Mouse (Mus musculus): ENCODE measurements around the gene Hsd11b1. TPM values are rescaled to one million over a fixed set of nuclear protein-coding genes. Genes with fewer than 3 reads are reported as not detected.

The Hsd11b1 gene
- total and polyA plus RNA-seq, 3 experiments = not detected

- H3K79me2 ChIP-seq (ENCODE audit: control insufficient read depth, insufficient read depth, low read length, poor library complexity) = no peaks in the 10 kb centered on the region
- H3K27me3 ChIP-seq (ENCODE audit: control insufficient read depth in 1 of 2, insufficient read depth in 2 of 2, low read length in 2 of 2) = no peaks in the 10 kb centered on the region
- no peaks in the 10 kb centered on the region for H3K4me1 ChIP-seq (ENCODE audit: control insufficient read depth in 1 of 2, insufficient read depth in 2 of 2, low read length in 2 of 2)
- DNase-seq (ENCODE audit: low read depth, low spot score) = no peak
- H3K36me3 ChIP-seq (ENCODE audit: control insufficient read depth in 1 of 2, insufficient read depth in 2 of 2, low read length in 2 of 2) = no peaks in the 10 kb centered on the region
- H3K4me3 ChIP-seq (ENCODE audit: control insufficient read depth in 1 of 2, insufficient read depth in 1 of 2, low read depth in 2 of 2, low read length in 2 of 2) = no peak overlapping the region
- no peaks in the 10 kb centered on the region for H3K9me3 ChIP-seq (replicated peaks; ENCODE audit: insufficient read depth, low read length)
- no peak overlapping the region for H3K27ac ChIP-seq (ENCODE audit: control insufficient read depth, low read depth, low read length)
- H3K9ac ChIP-seq (ENCODE audit: control insufficient read depth, low read depth, low read length, poor library complexity, severe bottlenecking) = no peak overlapping the region
- TF ChIP-seq NRF1 (IDR thresholded peaks at IDR 0.05; ENCODE audit: insufficient read depth, low read depth, low read length, poor library complexity, severe bottlenecking) = no peak
- no peak for TF ChIP-seq TAL1 (IDR thresholded peaks at IDR 0.05; ENCODE audit: low read length)
- TF ChIP-seq TBP (IDR thresholded peaks at IDR 0.05; ENCODE audit: low read depth, low read length) = no peak
- TF ChIP-seq HCFC1 (IDR thresholded peaks at IDR 0.05; ENCODE audit: low read depth, low read length) = no peak
Observed at GRCm38 (mm10) chr1:193309785-193310518, 46.1 kb upstream of the Hsd11b1 start.

GRCm38 (mm10) chr1:193306832-193307231 is 43.0 kb upstream of the Hsd11b1 start:
- Histone ChIP-seq H3K27ac (ENCODE audit: control insufficient read depth, low read depth, low read length) (no peak overlapping the region), H3K4me3 (ENCODE audit: control insufficient read depth in 1 of 2, insufficient read depth in 1 of 2, low read depth in 2 of 2, low read length in 2 of 2) (no peak overlapping the region), H3K9ac (ENCODE audit: control insufficient read depth, low read depth, low read length, poor library complexity, severe bottlenecking) (no peak overlapping the region), H3K27me3 (ENCODE audit: control insufficient read depth in 1 of 2, insufficient read depth in 2 of 2, low read length in 2 of 2) (no peaks in the 10 kb centered on the region), H3K4me1 (ENCODE audit: control insufficient read depth in 1 of 2, insufficient read depth in 2 of 2, low read length in 2 of 2) (no peaks in the 10 kb centered on the region), H3K79me2 (ENCODE audit: control insufficient read depth, insufficient read depth, low read length, poor library complexity) (no peaks in the 10 kb centered on the region), H3K9me3 (replicated peaks; ENCODE audit: insufficient read depth, low read length) (no peaks in the 10 kb centered on the region), H3K36me3 (ENCODE audit: control insufficient read depth in 1 of 2, insufficient read depth in 2 of 2, low read length in 2 of 2) (no peaks in the 10 kb centered on the region)
- DNase-seq (ENCODE audit: low read depth, low spot score) = no peak
- TF ChIP-seq MXI1 (IDR thresholded peaks at IDR 0.05; ENCODE audit: low read depth, low read length) (no peak), TCF12 (IDR thresholded peaks at IDR 0.05; ENCODE audit: low read depth, low read length) (no peak), MYC (IDR thresholded peaks at IDR 0.05; ENCODE audit: low read depth, low read length) (no peak), CHD1 (IDR thresholded peaks at IDR 0.05; ENCODE audit: low read depth, low read length) (no peak), HCFC1 (IDR thresholded peaks at IDR 0.05; ENCODE audit: low read depth, low read length) (no peak), ZNF384 (IDR thresholded peaks at IDR 0.05; ENCODE audit: low read depth, low read length) (no peak), GABPA (IDR thresholded peaks at IDR 0.05; ENCODE audit: low read depth, low read length) (no peak), SMC3 (IDR thresholded peaks at IDR 0.05; ENCODE audit: low read depth, low read length) (no peak), E2F4 (IDR thresholded peaks at IDR 0.05; ENCODE audit: borderline replicate concordance, low read depth, low read length) (no peak), TAL1 (IDR thresholded peaks at IDR 0.05; ENCODE audit: low read length) (no peak), NRF1 (IDR thresholded peaks at IDR 0.05; ENCODE audit: insufficient read depth, low read depth, low read length, poor library complexity, severe bottlenecking) (no peak)

GRCm38 (mm10) chr1:193305386-193305785 is 41.5 kb upstream of the Hsd11b1 start:
- Histone ChIP-seq H3K79me2 (ENCODE audit: control insufficient read depth, insufficient read depth, low read length, poor library complexity) (no peaks in the 10 kb centered on the region), H3K9me3 (replicated peaks; ENCODE audit: insufficient read depth, low read length) (no peaks in the 10 kb centered on the region), H3K4me3 (ENCODE audit: control insufficient read depth in 1 of 2, insufficient read depth in 1 of 2, low read depth in 2 of 2, low read length in 2 of 2) (no peak overlapping the region), H3K27ac (ENCODE audit: control insufficient read depth, low read depth, low read length) (no peak overlapping the region), H3K4me1 (ENCODE audit: control insufficient read depth in 1 of 2, insufficient read depth in 2 of 2, low read length in 2 of 2) (no peaks in the 10 kb centered on the region), H3K9ac (ENCODE audit: control insufficient read depth, low read depth, low read length, poor library complexity, severe bottlenecking) (no peak overlapping the region), H3K36me3 (ENCODE audit: control insufficient read depth in 1 of 2, insufficient read depth in 2 of 2, low read length in 2 of 2) (no peaks in the 10 kb centered on the region), H3K27me3 (ENCODE audit: control insufficient read depth in 1 of 2, insufficient read depth in 2 of 2, low read length in 2 of 2) (no peaks in the 10 kb centered on the region)
- TF ChIP-seq USF1 (IDR thresholded peaks at IDR 0.05; ENCODE audit: low read depth, low read length) (no peak), ELF1 (IDR thresholded peaks at IDR 0.05; ENCODE audit: low read depth, low read length) (no peak), NELFE (IDR thresholded peaks at IDR 0.05; ENCODE audit: low read depth, low read length) (no peak), USF2 (IDR thresholded peaks at IDR 0.05; ENCODE audit: borderline replicate concordance in 1 of 2, insufficient read depth in 1 of 2, low read depth in 1 of 2, low read length in 2 of 2) (no peak), E2F4 (IDR thresholded peaks at IDR 0.05; ENCODE audit: borderline replicate concordance, low read depth, low read length) (no peak), JUND (IDR thresholded peaks at IDR 0.05; ENCODE audit: low read depth, low read length) (no peak), BHLHE40 (IDR thresholded peaks at IDR 0.05; ENCODE audit: borderline replicate concordance, low read depth, low read length) (no peak), SMC3 (IDR thresholded peaks at IDR 0.05; ENCODE audit: low read depth, low read length) (no peak), TAL1 (IDR thresholded peaks at IDR 0.05; ENCODE audit: low read length) (no peak), EP300 (IDR thresholded peaks at IDR 0.05; ENCODE audit: low read depth in 1 of 2, low read length in 2 of 2) (no peak), ZNF384 (IDR thresholded peaks at IDR 0.05; ENCODE audit: low read depth, low read length) (no peak), POLR2A (IDR thresholded peaks at IDR 0.05; ENCODE audit: control insufficient read depth in 1 of 2, insufficient read depth in 1 of 2, low read depth in 1 of 2, low read length in 2 of 2, poor library complexity in 1 of 2) (no peak), ZMIZ1 (IDR thresholded peaks at IDR 0.05; ENCODE audit: low read depth, low read length) (no peak), POLR2AphosphoS5 (IDR thresholded peaks at IDR 0.05; ENCODE audit: borderline replicate concordance, low read depth, low read length) (no peak), TCF12 (IDR thresholded peaks at IDR 0.05; ENCODE audit: low read depth, low read length) (no peak)
- no peak for DNase-seq (ENCODE audit: low read depth, low spot score)

All from MEL (cell line).